Mouse (Mus musculus) cerebellum, adult 2 months (tissue): Measurements from ENCODE around the gene Pttg1ip.

Experiments
- CTCF ChIP-seq: fragments of 200-500 bp; IDR thresholded peaks from 2 replicates; pipeline ENCODE4 v1.5.1; 2011; ENCODE audit warnings: low read depth, mild to moderate bottlenecking, control low read depth, low read length, moderate library complexity, borderline replicate concordance; ENCODE audit not compliant: insufficient read depth
- POLR2A ChIP-seq: fragments of 200-500 bp; IDR thresholded peaks from 2 replicates; pipeline ENCODE4 v1.6.1; 2011; ENCODE audit warnings: low read length, control low read depth, borderline replicate concordance; ENCODE audit not compliant: insufficient read depth

GRCm38 (mm10) chr10:77589117-77589516, 7.6 kb downstream of the Pttg1ip start:
- TF ChIP-seq POLR2A (no peak), CTCF (no peak)
